Mouse (Mus musculus): ENCODE measurements at regions not wholly inside any gene's neighbourhood (a gene's known extent, or its start where the extent isn't known, plus 50 kb on each side); places are given as distances from the start of the nearest gene placed in this dataset.

- Histone ChIP-seq H3K4me1 (ENCODE audit: control insufficient read depth, insufficient read depth, insufficient read length) (no peaks in the 10 kb centered on the region; the same call in 1 of the 2 replicates), H3K4me3 (ENCODE audit: extremely low read depth, insufficient read depth, insufficient read length) (no peak overlapping the region), H3K27ac (ENCODE audit: insufficient read depth, low read length) (no peak overlapping the region), H3K27me3 (ENCODE audit: control insufficient read depth, insufficient read depth, low read length) (no peaks in the 10 kb centered on the region), H3K36me3 (ENCODE audit: control insufficient read depth, insufficient read depth, low read length) (no peaks in the 10 kb centered on the region)
- no peak for DNase-seq (ENCODE audit: low read depth in 1 of 2, low spot score in 2 of 2)
- TF ChIP-seq CTCF (IDR thresholded peaks at IDR 0.05; ENCODE audit: extremely low read depth, insufficient read depth, insufficient read length, insufficient replicate concordance), result no peak
- no peak for TF ChIP-seq POLR2A (IDR thresholded peaks at IDR 0.05; ENCODE audit: low read depth, low read length)
- WGBS, result 87% methylated on average over 6 of the region's 6 CpGs
Observed at GRCm38 (mm10) chr13:112234695-112235094, 53.6 kb upstream of the Ankrd55 start.

DNA sequence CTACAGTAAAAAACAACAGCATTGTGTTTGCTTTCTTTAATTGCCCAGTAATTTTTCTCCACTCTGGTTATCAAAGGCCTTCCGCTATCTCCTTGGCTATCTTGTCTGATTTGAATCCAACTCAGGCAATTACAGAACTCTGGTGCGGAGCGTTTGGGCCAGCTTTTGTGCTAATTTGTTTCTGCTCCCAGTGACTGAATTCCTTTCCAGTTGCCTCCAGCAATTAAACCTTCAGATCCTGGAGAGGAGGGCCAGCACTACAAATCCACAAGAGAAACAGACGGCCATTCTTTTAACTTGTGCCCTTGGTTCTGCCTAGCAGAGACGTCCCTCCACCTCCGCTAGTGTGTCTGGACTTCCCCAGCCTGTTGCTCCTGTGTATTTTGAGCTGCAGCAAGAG, 51.3 kb upstream of the Ankrd55 start:
- TF ChIP-seq POLR2A (IDR thresholded peaks at IDR 0.05; ENCODE audit: low read depth, low read length) (no peak), CTCF (IDR thresholded peaks at IDR 0.05; ENCODE audit: extremely low read depth, insufficient read depth, insufficient read length, insufficient replicate concordance) (no peak)
- H3K4me3 ChIP-seq (ENCODE audit: extremely low read depth, insufficient read depth, insufficient read length), result no peak overlapping the region
- no peaks in the 10 kb centered on the region for H3K36me3 ChIP-seq (ENCODE audit: control insufficient read depth, insufficient read depth, low read length)
- H3K27me3 ChIP-seq (ENCODE audit: control insufficient read depth, insufficient read depth, low read length), result no peaks in the 10 kb centered on the region
- H3K27ac ChIP-seq (ENCODE audit: insufficient read depth, low read length), result no peak overlapping the region
- WGBS, result 89% methylated on average over 6 of the region's 6 CpGs
- no peaks in the 10 kb centered on the region; the same call in 1 of the 2 replicates for H3K4me1 ChIP-seq (ENCODE audit: control insufficient read depth, insufficient read depth, insufficient read length)
- no peak for DNase-seq (ENCODE audit: low read depth in 1 of 2, low spot score in 2 of 2)

DNA sequence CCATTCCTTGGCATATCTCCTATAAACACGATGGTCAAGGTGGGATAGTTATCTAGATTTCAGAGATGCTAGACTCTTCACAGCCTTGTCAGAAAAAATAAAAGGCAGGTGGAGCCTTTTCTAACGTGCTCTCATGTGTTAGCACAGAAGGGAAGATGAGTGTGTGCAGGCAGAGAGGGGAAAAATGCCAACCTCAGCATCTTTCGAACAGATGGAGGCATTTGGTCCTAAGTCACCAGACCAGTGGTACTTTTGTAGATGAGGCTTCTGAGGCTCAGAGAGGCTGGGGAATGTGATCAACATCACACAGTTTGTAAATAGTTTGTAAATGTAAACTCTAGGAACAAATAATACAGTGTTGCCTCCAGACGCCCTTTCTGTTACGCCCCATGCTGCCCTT, 50.9 kb upstream of the Ankrd55 start:
- no peak overlapping the region for H3K27ac ChIP-seq (ENCODE audit: insufficient read depth, low read length)
- no peak for DNase-seq (ENCODE audit: low read depth in 1 of 2, low spot score in 2 of 2)
- TF ChIP-seq POLR2A (IDR thresholded peaks at IDR 0.05; ENCODE audit: low read depth, low read length) (no peak), CTCF (IDR thresholded peaks at IDR 0.05; ENCODE audit: extremely low read depth, insufficient read depth, insufficient read length, insufficient replicate concordance) (no peak)
- WGBS, result 85% methylated on average over 5 of the region's 5 CpGs
- no peaks in the 10 kb centered on the region for H3K36me3 ChIP-seq (ENCODE audit: control insufficient read depth, insufficient read depth, low read length)
- no peaks in the 10 kb centered on the region for H3K27me3 ChIP-seq (ENCODE audit: control insufficient read depth, insufficient read depth, low read length)
- H3K4me3 ChIP-seq (ENCODE audit: extremely low read depth, insufficient read depth, insufficient read length), result no peak overlapping the region
- H3K4me1 ChIP-seq (ENCODE audit: control insufficient read depth, insufficient read depth, insufficient read length), result no peaks in the 10 kb centered on the region; the same call in 1 of the 2 replicates

GRCm38 (mm10) chr13:112237917-112238316, 50.3 kb upstream of the Ankrd55 start:
- H3K27ac ChIP-seq (ENCODE audit: insufficient read depth, low read length), result no peak overlapping the region
- DNase-seq (ENCODE audit: low read depth in 1 of 2, low spot score in 2 of 2), result no peak
- no peaks in the 10 kb centered on the region for H3K36me3 ChIP-seq (ENCODE audit: control insufficient read depth, insufficient read depth, low read length)
- H3K4me3 ChIP-seq (ENCODE audit: extremely low read depth, insufficient read depth, insufficient read length), result no peak overlapping the region
- no peaks in the 10 kb centered on the region for H3K27me3 ChIP-seq (ENCODE audit: control insufficient read depth, insufficient read depth, low read length)
- TF ChIP-seq CTCF (IDR thresholded peaks at IDR 0.05; ENCODE audit: extremely low read depth, insufficient read depth, insufficient read length, insufficient replicate concordance), result no peak
- TF ChIP-seq POLR2A (IDR thresholded peaks at IDR 0.05; ENCODE audit: low read depth, low read length), result no peak
- H3K4me1 ChIP-seq (ENCODE audit: control insufficient read depth, insufficient read depth, insufficient read length), result no peaks in the 10 kb centered on the region; the same call in 1 of the 2 replicates
- WGBS, result 87% methylated on average over 4 of the region's 4 CpGs

Data from spleen, adult 2 months (tissue).